ENCODE assay signal across 19 mouse cellular contexts in the genomic region with DNA sequence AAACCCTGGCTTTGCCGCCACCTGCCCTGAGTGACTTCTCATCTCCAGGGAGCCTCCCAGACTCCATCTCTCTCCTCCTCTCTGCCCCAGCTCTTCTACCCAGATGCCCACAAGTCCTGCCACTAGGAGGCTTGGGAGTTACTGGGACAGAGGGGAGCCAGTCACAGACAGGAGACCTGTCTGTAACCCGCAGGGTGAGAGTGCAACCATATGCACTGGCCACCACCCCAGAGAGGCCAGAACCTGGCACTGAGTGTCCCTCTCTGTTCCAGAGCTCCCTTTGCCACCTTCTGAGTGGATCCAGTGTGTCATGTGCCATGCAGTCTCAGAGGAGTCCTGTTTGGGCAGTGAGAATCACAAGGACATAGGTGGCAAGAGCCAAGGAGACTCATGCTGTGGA. TPM values are rescaled to one million over a fixed set of nuclear protein-coding genes. Genes with fewer than 3 reads are reported as not detected.
A peak's percentile ranks its signal among the peaks of the same experiment; 100 is the strongest.
DNase-seq lines count a peak whose midpoint lies in the region; TF ChIP-seq lines count a peak whose summit lies in the region.
"Had no signal": no experiment of that assay in that cellular context is flagged by ENCODE, and none has a peak within 500 bp of the region (broad histone marks: within the 10 kb centered on the region; RNA-seq: fewer than 3 reads in every experiment).

No protein-coding gene starts in this region.

- no peak overlapping the region for H3K27ac ChIP-seq in layer of hippocampus, adult 2 months
- H3K27ac ChIP-seq: embryonic facial prominence, embryonic 12.5 days; hindbrain, embryonic 15.5 days; kidney, embryonic 15.5 days; midbrain, embryonic 10.5 days; stomach, embryonic 15.5 days had no signal

- DNase-seq in adrenal gland, postnatal 14 days, result peak; percentile 86
- DNase-seq in adrenal gland, postnatal 4 days (ENCODE audit: low spot score in 2 of 2), result no peak
- peak; percentile 38 to 55 for DNase-seq in heart, adult 18-20 months
- DNase-seq in heart, postnatal 25 days (ENCODE audit: low spot score), result no peak
- DNase-seq in layer of hippocampus, adult 2 months (ENCODE audit: low spot score in 2 of 2), result no peak
- DNase-seq in layer of hippocampus, postnatal 14 days (ENCODE audit: low spot score in 2 of 2), result no peak
- peak; percentile 54 for DNase-seq in MN1 (ENCODE audit: low spot score)
- DNase-seq in right cerebral cortex, postnatal 14 days, result no peak
- DNase-seq: gastrocnemius, postnatal 36 days; layer of hippocampus, adult 9-11 months; lung, postnatal 10 days; right cerebral cortex, adult 18-20 months; spleen, adult 18-20 months had no signal

- TF ChIP-seq CTCF in layer of hippocampus, adult 2 months (conservative IDR thresholded peaks at IDR 0.05), result peak; percentile 43

- intact Hi-C loops in heart, postnatal 25 days (cut with DNase I), result loop anchor here (5.0 to 10.0 kb wide), 3 partner anchors 320 to 417 kb away; partner anchors contain the start of gene Atxn10

- no peak overlapping the region for H3K4me3 ChIP-seq in layer of hippocampus, adult 2 months
- H3K4me3 ChIP-seq: embryonic facial prominence, embryonic 12.5 days; hindbrain, embryonic 15.5 days; kidney, embryonic 15.5 days; midbrain, embryonic 10.5 days; stomach, embryonic 15.5 days had no signal

RNA-seq across cellular contexts. Expression of gene Ppara, which starts 17.0 kb away (rescaled TPM):
- 63.3 and 84.9 TPM in 2 replicates for total RNA-seq in adrenal gland, postnatal 14 days (2021)
- total RNA-seq in adrenal gland, postnatal 4 days (2021), result 10 to 100 TPM; 17.2 to 29.4 TPM
- 10 to 100 TPM; 73.1 to 74.9 TPM for total RNA-seq in heart, adult 18-20 months (2021)
- total RNA-seq in heart, postnatal 25 days (2021), result 10 to 100 TPM; 44.7 to 58.8 TPM
- total RNA-seq in layer of hippocampus, adult 2 months (2021), result 1 to 10 TPM; 3.1 to 3.9 TPM
- 1 to 10 TPM; 3.4 to 3.7 TPM for total RNA-seq in layer of hippocampus, postnatal 14 days (2021)
- total RNA-seq: common myeloid progenitor, adult 5-6 weeks had no signal

Comparison
In these comparisons a context has a peak if more than half of its experiments do, and no peak if none do; other contexts are left out.
1. DNase-seq: peak in adrenal gland, postnatal 14 days (single experiment), heart, adult 18-20 months (2 of 2) and MN1 (single experiment); none in adrenal gland, postnatal 4 days (0 of 2), heart, postnatal 25 days (single experiment), layer of hippocampus, adult 2 months (0 of 2), layer of hippocampus, postnatal 14 days (0 of 2) and right cerebral cortex, postnatal 14 days (single experiment).